Mouse (Mus musculus): ENCODE measurements around the gene C130050O18Rik. TPM values are rescaled to one million over a fixed set of nuclear protein-coding genes. Genes with fewer than 3 reads are reported as not detected.

Gene C130050O18Rik
- polyA plus RNA-seq, 2 experiments = 0.93 to 1.3 TPM

- no peak for DNase-seq (ENCODE audit: low read depth in 3 of 3, low spot score in 3 of 3)
- Histone ChIP-seq H3K4me1 (replicated peaks; ENCODE audit: control insufficient read depth in 2 of 2, insufficient read depth in 2 of 2, low read length in 1 of 2) (peaks cover 34 to 65% of the 10 kb centered on the region in 2 experiments), H3K27ac (no peak overlapping the region), H3K27me3 (ENCODE audit: control insufficient read depth, insufficient read depth, low read length) (no peaks in the 10 kb centered on the region), H3K9me3 (ENCODE audit: control insufficient read depth, low read length) (no peaks in the 10 kb centered on the region), H3K36me3 (replicated peaks; ENCODE audit: control insufficient read depth, insufficient read depth, low read depth) (no peaks in the 10 kb centered on the region), H3K9ac (replicated peaks) (no peak overlapping the region), H3K4me3 (ENCODE audit: insufficient read depth in 1 of 2, low read depth in 2 of 2, low read length in 2 of 2) (no peak overlapping the region), H3K4me2 (ENCODE audit: low read depth) (peak overlapping the region; percentile 97)
- ATAC-seq (ENCODE audit: insufficient read depth) = no peak
- WGBS (ENCODE audit: insufficient replicate concordance) = 60% methylated on average over 6 of the region's 6 CpGs
- TF ChIP-seq CTCF (IDR thresholded peaks at IDR 0.05; ENCODE audit: low read depth) (no peak), EP300 (IDR thresholded peaks at IDR 0.05; ENCODE audit: low read depth) (no peak)
Measured at GRCm38 (mm10) chr5:139370336-139370735, 34.7 kb upstream of the C130050O18Rik start.

GRCm38 (mm10) chr5:139371118-139371517 is 34.0 kb upstream of the C130050O18Rik start:
- no peaks in the 10 kb centered on the region for H3K9me3 ChIP-seq (ENCODE audit: control insufficient read depth, low read length)
- ATAC-seq (ENCODE audit: insufficient read depth) = no peak
- peak overlapping the region; percentile 97 for H3K4me2 ChIP-seq (ENCODE audit: low read depth)
- DNase-seq (ENCODE audit: low read depth in 3 of 3, low spot score in 3 of 3) = no peak
- H3K4me3 ChIP-seq (ENCODE audit: insufficient read depth in 1 of 2, low read depth in 2 of 2, low read length in 2 of 2) = peak overlapping the region; percentile 54 to 59; a peak in 3 of 4 replicates
- H3K27ac ChIP-seq = peak overlapping the region; percentile 83
- TF ChIP-seq CTCF (IDR thresholded peaks at IDR 0.05; ENCODE audit: low read depth) (no peak), EP300 (IDR thresholded peaks at IDR 0.05; ENCODE audit: low read depth) (no peak)
- H3K36me3 ChIP-seq (replicated peaks; ENCODE audit: control insufficient read depth, insufficient read depth, low read depth) = no peaks in the 10 kb centered on the region
- WGBS (ENCODE audit: insufficient replicate concordance) = 58% methylated on average over 5 of the region's 5 CpGs
- peak overlapping the region; percentile 94 for H3K9ac ChIP-seq (replicated peaks)
- H3K27me3 ChIP-seq (ENCODE audit: control insufficient read depth, insufficient read depth, low read length) = no peaks in the 10 kb centered on the region
- H3K4me1 ChIP-seq (replicated peaks; ENCODE audit: control insufficient read depth in 2 of 2, insufficient read depth in 2 of 2, low read length in 1 of 2) = peaks cover 34 to 70% of the 10 kb centered on the region in 2 experiments

GRCm38 (mm10) chr5:139371631-139372401 is 33.3 kb upstream of the C130050O18Rik start:
- Histone ChIP-seq H3K4me3 (ENCODE audit: insufficient read depth in 1 of 2, low read depth in 2 of 2, low read length in 2 of 2) (peak overlapping the region; percentile 54 to 59), H3K4me2 (ENCODE audit: low read depth) (peak overlapping the region; percentile 97), H3K9ac (replicated peaks) (peak overlapping the region; percentile 94), H3K27ac (peak overlapping the region; percentile 83), H3K36me3 (replicated peaks; ENCODE audit: control insufficient read depth, insufficient read depth, low read depth) (no peaks in the 10 kb centered on the region), H3K4me1 (replicated peaks; ENCODE audit: control insufficient read depth in 2 of 2, insufficient read depth in 2 of 2, low read length in 1 of 2) (peaks cover 34 to 67% of the 10 kb centered on the region in 2 experiments), H3K27me3 (ENCODE audit: control insufficient read depth, insufficient read depth, low read length) (no peaks in the 10 kb centered on the region), H3K9me3 (ENCODE audit: control insufficient read depth, low read length) (no peaks in the 10 kb centered on the region)
- DNase-seq (ENCODE audit: low read depth in 3 of 3, low spot score in 3 of 3) (peak; percentile 82 to 87 (median 85)), ATAC-seq (ENCODE audit: insufficient read depth) (peak; percentile 90)
- 2% methylated on average over 39 of the region's 39 CpGs for WGBS (ENCODE audit: insufficient replicate concordance)
- peak; percentile 40 for TF ChIP-seq CTCF (IDR thresholded peaks at IDR 0.05; ENCODE audit: low read depth)
- TF ChIP-seq EP300 (IDR thresholded peaks at IDR 0.05; ENCODE audit: low read depth) = peak; percentile 50

DNA sequence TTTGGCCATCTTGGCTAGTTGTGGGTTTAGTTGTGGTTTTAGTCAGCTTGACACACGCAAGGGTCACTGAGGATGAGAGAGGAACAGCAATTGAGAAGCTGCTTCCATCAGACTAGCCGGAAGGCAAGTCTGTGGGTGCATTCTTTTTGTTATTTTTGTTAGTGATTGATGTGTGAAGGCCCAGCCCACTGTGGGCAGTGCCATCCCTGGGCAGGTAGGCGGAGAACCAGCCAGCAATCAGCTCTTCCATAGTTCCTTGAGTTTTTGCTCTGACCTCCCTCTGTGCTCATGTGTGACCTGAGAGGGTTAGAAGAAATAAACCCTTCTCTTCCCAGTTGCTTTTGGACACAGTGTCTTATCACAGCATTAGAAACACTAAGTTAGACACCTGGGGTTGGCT is 32.0 kb upstream of the C130050O18Rik start:
- H3K4me2 ChIP-seq (ENCODE audit: low read depth) = no peak overlapping the region
- 0 out of 2 replicates have a peak, but pooled peaks have one; percentile 4 for TF ChIP-seq CTCF (IDR thresholded peaks at IDR 0.05; ENCODE audit: low read depth)
- no peak for TF ChIP-seq EP300 (IDR thresholded peaks at IDR 0.05; ENCODE audit: low read depth)
- H3K4me1 ChIP-seq (replicated peaks; ENCODE audit: control insufficient read depth in 2 of 2, insufficient read depth in 2 of 2, low read length in 1 of 2) = peaks cover 47 to 71% of the 10 kb centered on the region in 2 experiments
- H3K27ac ChIP-seq = peak overlapping the region; percentile 32; the same call in 1 of the 2 replicates
- 43% methylated on average over 3 of the region's 3 CpGs for WGBS (ENCODE audit: insufficient replicate concordance)
- H3K27me3 ChIP-seq (ENCODE audit: control insufficient read depth, insufficient read depth, low read length) = no peaks in the 10 kb centered on the region
- no peak for ATAC-seq (ENCODE audit: insufficient read depth)
- DNase-seq (ENCODE audit: low read depth in 3 of 3, low spot score in 3 of 3) = no peak
- H3K36me3 ChIP-seq (replicated peaks; ENCODE audit: control insufficient read depth, insufficient read depth, low read depth) = no peaks in the 10 kb centered on the region
- H3K4me3 ChIP-seq (ENCODE audit: insufficient read depth in 1 of 2, low read depth in 2 of 2, low read length in 2 of 2) = no peak overlapping the region
- no peak overlapping the region for H3K9ac ChIP-seq (replicated peaks)
- no peaks in the 10 kb centered on the region for H3K9me3 ChIP-seq (ENCODE audit: control insufficient read depth, low read length)

DNA sequence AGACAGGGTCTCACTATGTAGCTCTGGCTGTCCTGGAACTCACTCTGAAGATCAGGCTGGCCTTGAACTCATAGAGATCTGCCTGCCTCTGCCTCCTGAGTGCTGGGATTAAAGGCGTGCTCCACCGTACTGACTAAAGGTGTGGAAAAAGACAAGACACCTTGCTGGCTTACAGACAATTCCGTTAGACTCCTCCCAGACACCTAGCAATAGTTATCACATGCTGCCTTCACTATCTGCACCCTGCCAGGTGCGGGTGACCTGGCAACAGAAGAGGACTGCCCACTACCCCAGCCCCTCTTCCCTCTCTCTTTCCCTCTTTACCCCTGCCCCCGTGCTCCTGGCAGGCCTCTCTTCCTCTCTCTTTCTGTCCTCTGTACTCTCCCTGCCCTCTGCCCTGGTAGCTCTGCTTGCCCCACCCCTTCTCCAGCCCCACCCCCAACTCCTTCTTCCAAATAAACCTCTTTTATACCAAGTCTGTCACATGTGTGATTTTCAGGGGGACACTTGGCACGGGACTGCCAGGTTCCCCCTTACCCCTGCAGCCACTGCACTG is 31.1 kb upstream of the C130050O18Rik start:
- no peaks in the 10 kb centered on the region for H3K27me3 ChIP-seq (ENCODE audit: control insufficient read depth, insufficient read depth, low read length)
- DNase-seq (ENCODE audit: low read depth in 3 of 3, low spot score in 3 of 3) = no peak
- no peak overlapping the region for H3K9ac ChIP-seq (replicated peaks)
- 49% methylated on average over 6 of the region's 6 CpGs for WGBS (ENCODE audit: insufficient replicate concordance)
- H3K36me3 ChIP-seq (replicated peaks; ENCODE audit: control insufficient read depth, insufficient read depth, low read depth) = no peaks in the 10 kb centered on the region
- TF ChIP-seq EP300 (IDR thresholded peaks at IDR 0.05; ENCODE audit: low read depth) (no peak), CTCF (IDR thresholded peaks at IDR 0.05; ENCODE audit: low read depth) (no peak)
- peaks cover 54 to 79% of the 10 kb centered on the region in 2 experiments for H3K4me1 ChIP-seq (replicated peaks; ENCODE audit: control insufficient read depth in 2 of 2, insufficient read depth in 2 of 2, low read length in 1 of 2)
- H3K4me3 ChIP-seq (ENCODE audit: insufficient read depth in 1 of 2, low read depth in 2 of 2, low read length in 2 of 2) = no peak overlapping the region
- ATAC-seq (ENCODE audit: insufficient read depth) = no peak
- no peak overlapping the region for H3K27ac ChIP-seq
- H3K9me3 ChIP-seq (ENCODE audit: control insufficient read depth, low read length) = no peaks in the 10 kb centered on the region
- no peak overlapping the region for H3K4me2 ChIP-seq (ENCODE audit: low read depth)

Measured in liver, embryonic 14.5 days (tissue).